Mouse (Mus musculus) hematopoietic stem cell, adult 5-6 weeks (primary cell): ENCODE data around the gene Cd200r3. TPM values are rescaled to one million over a fixed set of nuclear protein-coding genes. Genes with fewer than 3 reads are reported as not detected.

Experiments used
- ATAC-seq, 2 experiments: fragments of 125-278 bp in 1 of 2; replicated peaks in 1 of 2; 2 replicates each; pipeline ENCODE4 v1.8.0; 2016 to 2017; ENCODE audit warnings: inconsistent platforms in 2 of 2, mild to moderate bottlenecking in 2 of 2, moderate number of reproducible peaks in 2 of 2, low read depth in 1 of 2, moderate TSS enrichment in 1 of 2; ENCODE audit not compliant: low FRiP score in 2 of 2, poor library complexity in 2 of 2, severe bottlenecking in 2 of 2, insufficient read depth in 1 of 2, low TSS enrichment in 1 of 2
- total RNA-seq: library from RNA; stranded (forward); fragments of 172-1452, 232-1000 nt; gene quantifications from 2 replicates; pipeline ENCODE4 v1.2.3, GENCODE M21; 2017

The Cd200r3 gene
- total RNA-seq = 6.2 TPM in 1 of 2 replicates, not detected in the other

DNA sequence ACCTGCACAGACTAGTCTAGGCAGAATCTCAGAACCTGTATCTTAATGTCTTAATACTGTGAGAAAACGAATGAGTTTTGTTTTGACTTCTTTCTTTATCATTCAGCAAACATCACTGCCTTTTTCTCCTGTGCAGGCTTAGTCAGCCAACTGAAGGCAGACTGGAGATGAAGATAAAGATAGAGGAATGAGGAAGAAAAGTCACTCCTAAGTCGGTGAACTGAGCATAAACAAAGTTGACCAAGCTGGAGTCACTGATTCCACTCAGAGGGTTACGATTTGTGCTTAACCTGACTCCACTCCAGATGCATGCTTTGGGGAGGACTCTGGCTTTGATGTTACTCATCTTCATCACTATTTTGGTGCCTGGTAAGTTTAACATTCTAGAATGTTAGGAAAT lies at the start of gene Cd200r3:
Gene Cd200r3, plus strand, starts transcription at position 211 of the 400 bp plus-strand sequence.
- no peak for ATAC-seq

DNA sequence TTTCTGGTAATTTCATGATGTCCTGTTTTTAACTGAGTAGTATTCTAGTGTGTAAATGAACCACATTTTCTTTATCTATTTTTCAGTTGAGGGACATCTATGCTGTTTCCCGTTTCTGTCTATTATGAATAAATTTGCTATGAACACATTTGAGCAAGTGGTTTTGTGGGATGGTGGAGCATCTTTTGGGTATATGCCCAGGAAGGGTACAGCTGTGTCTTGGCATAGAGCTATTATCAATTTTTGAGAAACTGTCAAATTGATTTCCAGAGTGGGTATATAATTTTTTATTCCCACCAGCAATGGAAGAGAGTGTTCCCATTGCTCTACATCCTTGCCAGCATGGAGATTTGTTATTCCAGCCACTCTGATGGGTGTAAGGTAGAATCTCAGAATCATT lies 11.5 kb upstream of the Cd200r3 start:
- no peak for ATAC-seq

DNA sequence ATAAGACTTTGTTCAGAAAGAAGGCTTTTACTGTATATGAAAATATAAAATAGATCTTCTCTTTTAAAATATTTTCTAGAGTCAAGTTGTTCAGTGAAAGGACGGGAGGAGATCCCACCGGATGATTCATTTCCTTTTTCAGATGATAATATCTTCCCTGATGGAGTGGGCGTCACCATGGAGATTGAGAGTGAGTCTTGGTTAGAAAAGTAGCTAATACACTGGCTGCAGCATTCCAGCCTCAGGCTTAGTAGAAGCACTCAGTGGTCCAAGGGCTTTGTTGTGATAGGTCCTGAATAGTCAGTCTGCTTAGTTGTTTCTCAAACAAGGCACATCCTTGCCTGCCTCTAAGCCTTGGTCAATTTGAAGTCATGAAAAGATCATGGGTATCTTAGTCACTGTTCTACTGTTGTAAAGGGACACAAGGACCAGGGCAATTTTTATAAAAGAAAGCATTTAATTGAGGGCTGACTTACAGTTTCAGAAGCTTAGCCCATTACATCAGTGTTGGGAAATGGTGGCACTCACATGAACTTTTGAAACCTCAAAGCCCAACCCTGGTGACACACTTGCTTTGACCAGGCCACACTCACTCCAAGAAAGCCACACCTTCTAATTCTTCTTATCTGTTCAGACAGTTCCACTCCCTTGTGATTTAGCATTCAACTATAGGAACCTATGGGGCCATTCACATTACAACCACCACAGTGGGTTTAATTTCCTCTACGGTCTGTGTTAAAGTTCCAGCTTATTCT lies 8.1 kb downstream of the Cd200r3 start:
- peak in 1 of 2 experiments; percentile 51; a peak in 1 of 4 replicates for ATAC-seq

DNA sequence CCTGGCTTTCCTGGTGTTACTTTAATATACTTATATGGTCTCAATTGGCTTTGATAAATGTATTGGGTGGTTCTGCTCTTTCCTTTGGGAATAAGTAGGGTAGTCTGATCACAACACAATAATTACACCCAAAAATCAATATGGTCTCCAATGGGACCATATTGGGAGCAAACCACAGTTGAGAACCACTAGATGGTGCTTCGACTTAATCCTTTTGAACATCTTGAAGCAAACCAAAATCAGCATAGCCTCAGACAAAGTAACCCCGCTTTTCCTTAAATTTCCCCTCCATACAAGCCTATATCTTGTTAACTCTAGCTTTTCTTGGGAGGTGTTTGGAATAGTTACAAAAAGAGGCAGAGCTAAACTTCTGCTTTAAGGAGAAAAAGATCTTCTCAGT lies 18.8 kb downstream of the Cd200r3 start:
- 0 out of 4 replicates have a peak, but pooled peaks of 1 of the 2 experiments have one; percentile 2 for ATAC-seq

DNA sequence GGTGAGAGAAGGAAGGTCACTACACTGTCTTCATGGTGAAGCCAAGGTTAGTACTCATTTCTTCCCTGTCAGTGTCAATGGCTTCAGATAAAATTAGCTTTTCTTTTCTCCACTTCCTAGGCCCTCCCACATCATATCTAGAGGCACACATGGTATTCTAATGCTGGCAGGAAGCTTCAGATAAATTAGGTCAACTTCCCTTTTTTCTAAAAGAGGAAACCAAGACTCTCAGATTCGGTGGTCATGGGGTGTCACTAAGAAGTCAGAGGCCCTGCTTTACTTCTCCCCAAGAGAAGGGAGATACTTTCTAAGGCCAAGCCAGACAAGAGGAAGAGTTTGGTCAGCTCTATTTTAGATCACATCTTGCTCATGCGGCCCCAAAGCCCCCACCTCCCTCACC lies 19.3 kb downstream of the Cd200r3 start:
- peak; percentile 95 to 96 for ATAC-seq

DNA sequence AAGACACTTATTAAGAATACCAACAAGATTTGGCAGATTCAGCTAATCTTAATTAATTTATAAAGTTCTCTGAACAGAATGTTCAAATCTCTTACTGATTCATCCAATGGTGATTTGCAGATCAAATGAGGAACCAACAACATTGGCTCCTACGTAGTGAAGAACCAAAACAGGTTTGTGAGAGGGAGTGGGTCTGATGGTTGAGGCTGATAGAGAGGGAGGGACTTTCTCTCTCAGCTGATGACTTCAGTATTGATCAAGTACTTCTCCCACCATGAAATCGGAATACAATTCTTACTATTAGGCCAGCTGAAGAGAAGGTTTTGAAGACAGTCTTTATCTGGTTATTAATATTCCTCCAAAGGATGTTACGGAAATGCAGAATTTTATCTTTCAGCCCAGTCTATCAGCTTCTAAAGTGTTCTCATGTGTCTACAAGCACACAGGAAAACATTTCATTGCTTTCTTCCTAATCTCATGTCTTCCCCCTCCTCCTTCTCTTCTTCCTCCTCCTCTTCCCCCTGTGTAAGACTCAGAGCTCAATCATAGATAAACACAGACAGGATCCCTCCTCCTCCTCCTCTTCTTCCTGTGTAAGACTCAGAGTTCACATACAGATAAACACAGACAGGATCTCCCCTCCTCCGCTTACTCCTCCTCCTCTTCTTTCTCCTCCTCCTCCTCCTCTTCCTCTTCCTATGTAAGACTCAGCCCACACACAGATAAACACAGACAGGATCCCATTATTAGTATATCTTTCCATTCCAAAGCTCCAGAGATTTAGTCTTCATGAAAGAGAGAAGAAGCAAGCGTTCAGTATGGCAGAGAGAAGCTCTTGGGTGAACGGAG lies 21.3 kb downstream of the Cd200r3 start:
- ATAC-seq = no peak

DNA sequence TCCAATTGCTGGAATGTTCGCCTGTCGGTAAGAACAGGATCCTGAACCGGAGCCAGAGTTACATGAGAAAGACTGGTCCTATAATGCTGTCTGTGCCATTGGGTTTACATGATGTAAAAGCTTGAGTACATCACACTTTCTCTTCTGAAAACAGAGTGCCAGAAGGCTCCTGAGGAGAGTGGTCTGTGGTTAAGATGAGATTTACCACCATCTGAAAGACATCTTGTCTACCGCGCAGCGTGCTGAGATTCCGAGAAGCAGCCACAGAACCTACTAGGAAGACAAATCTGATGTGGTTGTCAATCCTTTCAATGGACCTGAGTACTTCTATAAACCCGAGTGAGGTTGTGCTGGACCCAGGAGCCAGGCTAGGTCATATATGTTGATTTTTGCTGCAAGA lies 21.9 kb downstream of the Cd200r3 start:
- ATAC-seq = 0 out of 4 replicates have a peak, but pooled peaks of 1 of the 2 experiments have one; percentile 22

DNA sequence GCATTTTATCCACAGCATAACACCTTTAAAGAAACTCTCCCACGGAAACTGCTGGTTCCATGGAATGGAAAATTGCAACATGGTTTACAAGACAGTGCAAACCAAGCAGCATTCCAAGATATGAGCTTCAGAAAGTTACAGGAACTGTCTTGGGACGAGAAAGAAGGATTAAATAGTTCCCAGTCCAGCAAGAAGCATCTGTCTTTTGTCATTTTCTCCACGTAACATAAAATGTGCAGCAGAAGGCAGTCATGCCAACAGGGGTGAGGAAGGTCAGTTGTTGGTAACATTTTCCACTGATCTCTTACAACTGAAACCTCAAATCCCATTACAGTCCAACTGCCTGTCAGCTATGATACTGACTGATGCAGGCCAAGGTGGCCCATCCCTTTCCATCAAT lies 22.4 kb downstream of the Cd200r3 start:
- ATAC-seq = no peak

DNA sequence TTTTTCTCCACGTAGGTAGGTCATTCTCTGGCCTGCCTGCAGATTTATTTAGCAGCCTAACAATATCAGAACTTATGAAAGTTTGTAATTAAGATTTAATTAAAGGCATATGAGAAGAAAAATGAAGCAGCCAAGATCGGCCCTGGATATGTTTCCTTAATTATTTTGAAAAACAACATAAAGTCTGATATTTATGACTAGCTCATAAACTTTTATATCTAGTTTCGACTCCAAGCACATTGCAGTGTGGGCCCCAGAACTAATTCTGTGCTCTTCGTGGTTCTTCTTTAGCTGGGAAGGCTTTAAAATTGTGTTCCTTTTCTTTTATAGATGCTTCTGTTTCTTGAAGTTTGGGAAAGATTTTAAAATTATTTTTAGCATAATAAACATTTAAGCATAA lies 23.4 kb downstream of the Cd200r3 start:
- ATAC-seq = no peak

DNA sequence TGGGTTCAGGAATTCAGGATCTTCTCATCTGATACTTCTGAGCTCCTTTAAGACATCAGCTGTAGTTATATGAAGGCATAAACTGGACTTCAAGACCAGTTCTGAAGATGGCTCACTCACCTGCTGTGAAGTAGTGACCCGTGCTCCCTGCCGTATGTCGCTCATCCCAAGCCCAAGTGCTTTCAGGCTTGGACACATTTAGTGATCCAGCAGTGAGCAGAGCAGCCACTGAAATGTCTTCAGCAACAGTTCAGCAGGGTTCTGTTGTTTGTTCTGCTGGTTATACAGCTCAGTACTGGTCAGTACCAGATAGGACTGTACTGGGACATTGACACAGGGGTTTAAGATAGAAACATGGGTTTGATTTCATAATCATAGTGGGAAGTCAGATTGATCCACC lies 24.6 kb downstream of the Cd200r3 start:
- ATAC-seq = no peak

DNA sequence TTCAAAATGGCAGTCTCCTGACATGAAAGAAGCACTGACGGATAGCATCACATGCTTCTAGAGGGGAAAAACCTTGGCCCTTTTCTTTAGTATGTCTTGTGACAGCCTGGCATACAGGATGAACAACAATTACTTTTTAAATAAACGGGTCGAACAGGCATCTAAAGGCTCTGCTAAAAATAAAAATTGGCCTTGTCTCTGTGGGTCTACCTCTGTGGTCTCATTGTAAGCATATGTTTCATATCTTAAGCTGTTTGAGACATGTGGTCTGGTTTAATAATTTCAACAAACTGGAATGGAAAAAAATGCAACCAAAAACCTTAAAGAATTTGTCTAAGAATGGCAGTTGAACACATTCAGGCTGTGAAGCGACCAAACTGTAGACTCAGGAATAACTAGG lies 27.4 kb downstream of the Cd200r3 start:
- no peak for ATAC-seq

DNA sequence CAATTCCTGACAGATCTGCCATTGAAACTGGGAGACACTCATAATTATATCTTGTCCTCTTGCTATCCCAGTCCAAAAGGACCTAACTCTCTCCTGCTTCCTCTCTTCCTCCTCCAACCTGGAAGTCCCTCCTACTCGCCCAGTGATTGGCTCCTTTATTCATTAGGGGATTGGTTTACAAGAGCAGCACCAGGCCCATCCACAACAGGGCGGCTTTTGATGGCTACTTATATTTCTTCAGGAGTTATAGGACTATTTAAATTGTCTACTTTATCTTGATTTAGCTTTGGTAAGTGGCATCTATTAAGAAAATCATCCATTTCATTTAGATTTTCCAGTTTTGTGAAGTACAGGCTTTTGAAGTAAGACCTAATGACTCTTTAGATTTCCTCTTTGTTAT lies 30.6 kb downstream of the Cd200r3 start:
- no peak for ATAC-seq

DNA sequence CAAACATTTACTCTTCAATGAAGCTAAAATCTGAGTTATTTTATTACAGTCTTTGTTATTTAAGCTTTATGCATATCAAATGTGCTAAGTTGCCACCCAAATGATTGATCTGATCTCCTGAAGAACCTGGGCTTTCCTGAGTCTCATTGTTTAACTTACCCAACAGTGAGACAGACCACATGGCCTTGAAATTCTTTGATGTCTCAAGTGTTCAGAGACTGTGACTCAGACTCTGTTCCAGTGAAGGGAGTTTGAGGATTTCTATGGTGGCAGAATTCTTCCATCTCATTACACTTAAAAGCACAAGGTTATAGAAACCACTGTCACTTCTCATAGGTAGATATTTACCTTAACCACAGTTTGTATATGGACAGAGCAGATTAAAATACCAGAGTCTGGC lies 32.6 kb downstream of the Cd200r3 start:
- no peak for ATAC-seq

DNA sequence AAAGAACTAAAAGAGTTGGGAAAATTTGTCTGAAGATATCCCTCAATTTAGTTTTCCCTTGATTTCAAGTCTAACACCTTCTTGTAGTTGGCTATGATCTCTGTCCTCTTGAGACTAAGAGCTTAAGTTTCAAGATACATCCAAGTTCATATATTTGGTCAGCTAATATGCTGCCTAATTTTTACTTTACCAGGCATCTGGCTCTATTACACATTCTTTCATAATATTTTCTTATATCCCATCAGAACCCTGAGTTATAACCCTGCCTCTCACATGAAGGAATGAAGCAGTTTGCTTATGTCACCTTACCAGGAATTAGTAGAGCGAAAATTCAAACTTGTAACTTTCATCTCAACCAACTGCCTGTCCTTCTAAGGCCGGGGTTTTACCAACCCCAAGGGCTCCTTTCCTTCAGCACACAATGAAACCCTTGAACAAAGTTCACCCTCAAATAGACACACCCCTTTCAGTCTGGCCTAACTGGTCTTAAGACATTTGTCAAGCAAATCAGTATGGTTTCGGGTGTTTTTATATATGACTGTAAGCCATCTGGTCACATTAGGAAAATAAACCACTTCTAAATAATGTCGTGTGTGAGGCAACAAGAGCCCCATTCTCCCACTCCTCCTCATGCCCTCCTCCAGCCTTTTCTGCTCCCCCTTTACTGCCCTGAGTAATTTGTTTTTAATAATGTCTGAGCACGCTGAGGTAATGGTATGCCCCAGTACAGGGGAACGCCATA lies 33.6 kb downstream of the Cd200r3 start:
- ATAC-seq = no peak

DNA sequence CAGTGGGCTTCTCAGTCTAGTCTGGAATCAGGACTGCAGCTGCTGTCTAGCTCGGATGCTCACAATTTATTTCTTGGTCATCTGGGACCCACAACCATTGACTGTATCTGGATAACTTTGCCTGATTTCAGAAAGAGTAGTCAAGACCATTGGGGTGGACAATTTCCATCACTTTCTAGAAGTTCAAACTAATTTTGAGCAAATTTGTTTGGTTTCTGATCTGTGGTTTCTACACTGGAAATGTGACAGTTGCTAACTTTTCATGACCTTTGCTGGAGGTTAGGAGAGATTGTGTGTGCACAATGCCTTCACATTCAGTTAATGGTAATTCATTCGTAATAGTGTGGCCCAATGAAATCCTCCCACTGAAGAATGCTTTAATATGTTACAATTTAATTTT lies 34.7 kb downstream of the Cd200r3 start:
- no peak for ATAC-seq

DNA sequence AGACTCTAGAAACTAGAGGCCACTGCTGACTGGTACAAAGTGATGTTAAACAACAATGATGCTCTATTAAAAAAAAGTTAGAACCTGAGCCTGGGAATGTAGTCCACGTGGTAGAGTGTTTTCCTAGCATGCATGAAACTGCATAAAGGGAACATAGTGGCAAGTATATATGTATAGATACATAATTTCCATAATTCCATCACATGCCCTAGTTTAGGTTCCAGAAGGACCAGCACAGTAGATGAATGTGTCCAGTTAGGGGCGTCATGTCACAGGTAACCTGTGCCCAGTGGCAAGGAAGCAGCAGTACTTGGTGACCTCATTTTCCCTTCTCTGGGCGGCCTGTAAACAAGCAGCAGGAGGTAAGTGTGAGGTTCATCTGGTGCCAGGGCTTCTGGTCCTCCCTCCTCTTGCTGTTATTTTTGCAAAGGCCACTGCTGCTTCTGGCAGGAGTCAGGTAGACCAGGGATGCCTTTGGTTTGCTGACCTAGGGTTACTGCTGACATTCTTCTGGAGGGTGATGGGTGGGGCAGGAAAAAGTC lies 35.9 kb downstream of the Cd200r3 start:
- no peak for ATAC-seq

DNA sequence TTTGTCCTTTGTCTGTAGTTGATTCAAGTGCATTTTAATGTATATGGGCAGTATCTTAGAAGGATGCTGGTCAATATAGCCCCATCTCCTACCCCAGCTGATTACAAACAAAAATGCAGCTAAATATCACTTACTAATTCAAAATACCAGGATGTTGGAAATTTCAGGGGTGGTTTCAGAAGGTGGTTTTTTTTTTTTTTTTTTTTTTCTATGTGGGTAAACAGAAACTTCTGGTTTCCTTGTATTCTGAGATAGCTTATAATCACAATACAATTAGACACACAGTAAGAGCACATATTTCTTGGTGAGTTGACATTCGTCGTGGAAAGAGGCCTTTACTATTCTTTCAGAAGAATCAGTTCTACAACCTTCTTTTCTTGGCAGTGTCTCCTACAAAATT lies 39.5 kb downstream of the Cd200r3 start:
- no peak for ATAC-seq
